Mouse (Mus musculus) spleen, embryonic (tissue): ENCODE results near the gene Racgap1.

Source experiments
- CTCF ChIA-PET: fragments of 350-600 bp; sonication (Branson Sonifier 250); formaldehyde crosslinking; loops from one replicate; lab custom pipeline; 2022; lab: Charles Lee

Racgap1 gene

GRCm38 (mm10) chr15:99667544-99667943 lies 16.1 kb upstream of the Racgap1 start:
- CTCF ChIA-PET, result interaction anchor here (1.1 to 1.7 kb wide), 2 partner anchors 22 to 72 kb away, joined by 3 to 6 read pairs; no protein-coding TSS in a partner anchor

GRCm38 (mm10) chr15:99664600-99665451 lies 13.4 kb upstream of the Racgap1 start:
- CTCF ChIA-PET, result no interaction called here

DNA sequence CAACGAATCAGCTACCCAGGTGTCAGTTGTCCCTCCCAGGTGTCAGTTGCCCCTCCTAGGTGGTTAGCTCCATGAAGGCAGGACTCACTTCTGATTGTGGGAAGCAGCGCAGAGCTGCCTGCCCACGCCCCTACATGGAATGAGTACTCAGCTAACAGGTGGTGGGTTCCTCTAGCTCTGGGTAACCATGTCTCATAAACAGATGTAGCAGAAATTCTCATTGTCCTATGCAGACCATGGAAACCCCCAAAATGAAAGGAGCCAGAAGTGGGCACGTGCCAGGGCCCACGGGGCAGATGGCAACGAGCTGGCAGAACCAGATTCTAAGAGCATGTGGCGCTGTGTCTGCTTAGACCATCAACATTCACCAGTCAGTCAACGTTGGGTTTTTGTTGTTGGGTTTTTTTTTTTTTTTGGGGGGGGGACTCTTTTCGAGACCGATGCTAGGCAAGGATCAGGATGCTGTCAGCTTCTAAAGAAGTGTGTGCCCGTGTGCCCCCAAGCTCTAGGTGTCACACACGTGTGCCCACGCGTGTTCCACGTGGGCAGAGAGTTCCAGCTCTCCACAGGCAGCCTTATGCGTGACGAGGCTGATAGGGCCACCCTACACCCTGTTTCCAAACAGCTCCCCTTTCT lies 12.6 kb upstream of the Racgap1 start:
- CTCF ChIA-PET, result no interaction called here

GRCm38 (mm10) chr15:99662371-99662770 lies 10.9 kb upstream of the Racgap1 start:
- CTCF ChIA-PET, result no interaction called here

GRCm38 (mm10) chr15:99661121-99661830 lies 9.8 kb upstream of the Racgap1 start:
- CTCF ChIA-PET, result no interaction called here

DNA sequence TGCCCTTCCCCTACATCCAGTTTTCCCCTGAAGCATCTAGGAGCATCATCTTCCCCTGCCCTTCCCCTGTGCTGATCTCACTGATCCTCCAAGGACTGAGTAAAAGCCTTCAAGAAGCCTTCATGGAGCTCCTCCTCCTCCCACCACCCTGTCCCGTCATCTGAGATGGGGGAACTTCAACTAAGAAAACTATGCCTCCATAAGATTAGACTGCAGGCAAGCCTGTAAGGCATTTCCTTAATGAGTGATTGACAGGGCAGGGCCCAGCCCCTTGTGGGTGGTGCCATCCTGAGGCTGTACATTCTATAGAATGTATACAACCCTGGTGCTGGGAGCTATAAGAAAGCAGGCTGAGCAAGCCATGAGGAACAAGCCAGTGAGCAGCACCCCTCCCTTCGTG lies 7.0 kb upstream of the Racgap1 start:
- CTCF ChIA-PET, result no interaction called here

GRCm38 (mm10) chr15:99655956-99656355 lies 4.5 kb upstream of the Racgap1 start:
- CTCF ChIA-PET, result no interaction called here

GRCm38 (mm10) chr15:99653876-99654275 lies 2.4 kb upstream of the Racgap1 start:
- CTCF ChIA-PET, result interaction anchor here (0.6 kb wide), 1 partner anchor 23 kb away, joined by 3 read pairs; no protein-coding TSS in a partner anchor

DNA sequence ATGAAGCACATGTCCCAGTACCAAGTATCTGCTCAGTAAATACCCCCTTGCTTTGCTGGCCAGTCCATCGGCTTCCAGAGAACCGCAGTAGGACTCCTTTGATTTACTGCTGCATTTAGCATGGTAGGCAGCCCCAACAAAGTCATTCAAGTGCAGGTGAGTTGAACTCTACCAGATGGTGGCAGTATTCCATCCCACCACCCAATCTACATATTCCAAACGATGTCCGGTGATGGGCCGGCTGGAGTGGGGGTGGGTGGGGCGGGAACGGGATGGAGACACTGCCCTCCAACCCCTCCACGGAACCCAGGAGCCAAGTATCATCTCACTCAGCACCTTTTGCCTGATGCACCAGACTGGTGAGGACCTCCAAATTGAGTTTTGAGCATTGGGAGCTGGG lies 1.8 kb upstream of the Racgap1 start:
- CTCF ChIA-PET, result no interaction called here

GRCm38 (mm10) chr15:99651984-99652872 lies 772 bp upstream of the Racgap1 start:
- CTCF ChIA-PET, result no interaction called here

DNA sequence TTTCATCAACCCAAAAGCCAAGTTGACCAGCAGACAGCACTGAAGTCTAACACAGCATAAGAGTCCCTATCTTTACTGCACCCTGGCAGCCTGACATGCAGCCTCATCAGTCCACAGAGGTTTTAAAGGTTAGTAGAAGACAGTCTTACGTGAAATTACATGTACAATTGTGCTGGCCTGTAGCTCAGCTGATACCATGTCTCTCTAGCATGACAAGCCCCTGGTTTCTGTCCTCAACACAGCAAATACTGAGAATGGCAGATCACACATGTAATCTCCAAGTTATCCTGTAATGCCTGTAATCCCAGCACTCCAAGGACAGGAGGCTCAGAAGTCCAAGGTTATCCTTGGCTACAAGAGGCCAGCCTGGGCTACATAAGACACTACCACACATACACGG lies 1.2 kb downstream of the Racgap1 start:
- CTCF ChIA-PET, result no interaction called here

GRCm38 (mm10) chr15:99649067-99649761 lies 2.2 kb downstream of the Racgap1 start:
- CTCF ChIA-PET, result interaction anchor here (0.6 kb wide), 1 partner anchor 1494 kb away, joined by 3 read pairs; no protein-coding TSS in a partner anchor

- CTCF ChIA-PET, result interaction anchor here (1.0 kb wide), 1 partner anchor 30 kb away, joined by 3 read pairs; no protein-coding TSS in a partner anchor
Measured at GRCm38 (mm10) chr15:99648326-99648725, 3.1 kb downstream of the Racgap1 start.

GRCm38 (mm10) chr15:99644776-99645175 lies 6.7 kb downstream of the Racgap1 start:
- CTCF ChIA-PET, result no interaction called here

DNA sequence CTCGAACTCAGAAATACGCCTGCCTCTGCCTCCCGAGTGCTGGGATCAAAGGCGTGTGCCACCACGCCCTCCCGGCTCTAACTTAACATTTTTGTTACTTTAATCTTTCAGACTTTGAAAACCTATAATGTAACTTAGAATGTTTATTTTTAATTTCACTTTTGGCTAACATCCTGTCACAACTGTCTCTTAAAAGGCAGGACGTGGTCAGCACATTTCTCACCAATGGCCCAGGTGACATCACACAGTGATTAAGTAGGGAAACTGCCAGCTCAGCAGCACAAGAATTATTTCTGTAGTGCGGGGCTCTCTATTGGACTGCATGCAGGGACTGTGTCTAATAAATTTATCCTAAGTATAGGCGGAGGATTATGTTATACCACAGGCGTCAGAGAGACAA lies 7.6 kb downstream of the Racgap1 start:
- CTCF ChIA-PET, result no interaction called here

DNA sequence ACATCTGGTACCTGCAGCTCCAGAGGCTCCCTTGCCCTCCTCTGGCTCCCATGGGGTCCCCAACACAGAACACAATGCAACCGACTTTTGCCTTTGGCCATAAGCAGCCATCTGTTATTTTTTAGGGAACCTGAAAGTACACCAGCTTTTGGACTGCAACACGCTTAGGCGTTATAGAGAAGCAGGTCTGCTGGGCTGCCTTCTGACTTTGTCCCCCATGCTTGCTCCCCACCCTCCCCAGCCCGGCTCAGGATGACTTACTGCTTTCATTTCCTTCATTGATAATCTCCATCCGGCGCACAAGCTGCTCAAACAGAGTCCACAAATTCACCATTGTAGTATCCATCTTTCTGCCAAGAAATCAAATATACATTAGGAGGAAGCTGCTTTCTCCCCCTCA lies 8.8 kb downstream of the Racgap1 start:
- CTCF ChIA-PET, result no interaction called here

GRCm38 (mm10) chr15:99638124-99638485 lies 13.4 kb downstream of the Racgap1 start:
- CTCF ChIA-PET, result no interaction called here

GRCm38 (mm10) chr15:99637405-99638123 lies 13.9 kb downstream of the Racgap1 start:
- CTCF ChIA-PET, result no interaction called here

DNA sequence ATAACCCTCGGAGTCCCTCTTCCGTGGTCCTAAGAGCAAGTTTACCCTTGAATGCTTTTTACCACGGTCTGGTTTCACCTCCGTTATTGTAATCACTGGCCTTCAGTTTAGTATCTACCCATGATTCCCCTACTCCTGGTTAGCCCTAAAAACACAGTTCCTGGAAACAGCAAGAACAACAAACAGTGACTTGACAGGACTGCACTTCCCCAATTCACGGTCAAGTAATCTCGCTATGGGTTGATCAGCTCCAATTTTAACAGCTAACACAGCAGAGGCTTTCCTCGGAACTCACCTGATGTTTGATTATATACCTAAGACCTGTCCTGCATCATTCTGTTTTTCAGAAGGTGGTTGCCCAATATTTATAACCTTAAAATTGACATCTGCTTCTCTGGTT lies 16.8 kb downstream of the Racgap1 start:
- CTCF ChIA-PET, result no interaction called here

DNA sequence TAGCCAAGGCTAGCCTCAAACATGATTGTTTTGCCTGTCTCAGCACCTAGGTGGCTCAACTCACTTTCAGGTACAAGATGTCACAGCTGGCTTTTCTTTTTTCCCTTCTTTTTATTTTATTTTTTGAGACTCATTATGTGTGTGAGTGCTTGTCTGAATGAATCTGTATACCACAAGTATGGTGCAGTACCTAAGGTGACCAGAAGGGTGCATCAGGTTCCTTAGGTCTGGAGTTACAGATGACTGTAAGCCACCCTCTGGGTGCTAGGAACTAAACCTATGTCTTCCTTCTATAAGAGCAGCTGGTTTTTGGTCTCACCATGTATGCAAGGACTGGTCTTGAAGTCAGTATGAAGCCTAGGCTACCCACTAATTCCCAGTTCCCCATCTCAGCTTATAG lies 19.8 kb downstream of the Racgap1 start:
- CTCF ChIA-PET, result no interaction called here
